Mouse (Mus musculus) ovary, postnatal 10 days (tissue): ENCODE data around the gene Srl.
"Not testable (repeated sequence)": the region's sequence is repeated elsewhere in the genome, so short reads cannot be mapped to it uniquely, and the experiment has no call there.

Experiments
- DNase-seq: peaks from one replicate; pipeline ENCODE4 v3.0.0; 2022; ENCODE audit warnings: low spot score

Srl gene

GRCm38 (mm10) chr16:4552829-4553550, 11.4 kb upstream of the Srl start:
- DNase-seq: no peak

- no peak for DNase-seq
Observed at GRCm38 (mm10) chr16:4551885-4552284, 10.3 kb upstream of the Srl start.

- DNase-seq: no peak
Observed at GRCm38 (mm10) chr16:4551056-4551455, 9.4 kb upstream of the Srl start.

- no peak for DNase-seq
Observed at GRCm38 (mm10) chr16:4548953-4549688, 7.5 kb upstream of the Srl start.

- no peak for DNase-seq
Observed at GRCm38 (mm10) chr16:4547611-4548010, 6.0 kb upstream of the Srl start.

- no peak for DNase-seq
Observed at GRCm38 (mm10) chr16:4546838-4547237, 5.2 kb upstream of the Srl start.

GRCm38 (mm10) chr16:4544845-4545244, 3.2 kb upstream of the Srl start:
- DNase-seq: no peak

- no peak for DNase-seq
Observed at GRCm38 (mm10) chr16:4543266-4543665, 1.6 kb upstream of the Srl start.

- DNase-seq: no peak
Observed at GRCm38 (mm10) chr16:4542236-4542774, 689 bp upstream of the Srl start.

- DNase-seq: no peak
Observed at GRCm38 (mm10) chr16:4541033-4541432, 583 bp downstream of the Srl start.

- no peak for DNase-seq
Observed at GRCm38 (mm10) chr16:4540064-4540775, 1.4 kb downstream of the Srl start.

GRCm38 (mm10) chr16:4539521-4539920, 2.1 kb downstream of the Srl start:
- DNase-seq: no peak

GRCm38 (mm10) chr16:4537616-4538358, 3.8 kb downstream of the Srl start:
- DNase-seq: no peak

GRCm38 (mm10) chr16:4527373-4527772, 14.2 kb downstream of the Srl start:
- not testable (repeated sequence) for DNase-seq

- DNase-seq: no peak
Observed at GRCm38 (mm10) chr16:4523313-4524004, 18.2 kb downstream of the Srl start.

- DNase-seq: no peak
Observed at GRCm38 (mm10) chr16:4522879-4523278, 18.7 kb downstream of the Srl start.

GRCm38 (mm10) chr16:4521735-4522530, 19.7 kb downstream of the Srl start:
- no peak for DNase-seq

GRCm38 (mm10) chr16:4521074-4521667, 20.4 kb downstream of the Srl start:
- no peak for DNase-seq

- DNase-seq: no peak
Observed at GRCm38 (mm10) chr16:4520673-4521072, 20.9 kb downstream of the Srl start.

- no peak for DNase-seq
Observed at GRCm38 (mm10) chr16:4519825-4520224, 21.8 kb downstream of the Srl start.
